ENCODE assay signal across 7 mouse cellular contexts in genomic region chr11:87109519-87110171, GRCm38 (mm10). TPM values are rescaled to one million over a fixed set of nuclear protein-coding genes. Genes with fewer than 3 reads are reported as not detected.
DNase-seq lines count a peak whose midpoint lies in the region; ATAC-seq and TF ChIP-seq lines count a peak whose summit lies in the region.

No protein-coding gene starts in this region.

- peak; percentile 10 for DNase-seq in right cerebral cortex, adult 18-20 months
- no peak for DNase-seq in right cerebral cortex, postnatal 36 days (ENCODE audit: low spot score in 2 of 2)
- no peak for DNase-seq in forebrain, postnatal 0 days
- peak; percentile 77 for DNase-seq in limb, embryonic 10.5 days (ENCODE audit: low spot score)
- DNase-seq in thymus, postnatal 4 days: peak; percentile 61

- peak overlapping the region; percentile 70 for H3K4me3 ChIP-seq in bone marrow macrophage, adult 2 months (ENCODE audit: insufficient read depth, low read length)
- peak overlapping the region; percentile 70 for H3K4me3 ChIP-seq in forebrain, postnatal 0 days (ENCODE audit: low read depth, low read length)
- peak overlapping the region; percentile 98 for H3K4me3 ChIP-seq in limb, embryonic 10.5 days
- peak overlapping the region; percentile 63 for H3K4me3 ChIP-seq in midbrain, embryonic 15.5 days

- peak overlapping the region; percentile 81 for H3K9ac ChIP-seq in forebrain, postnatal 0 days
- H3K9ac ChIP-seq in midbrain, embryonic 15.5 days: peak overlapping the region; percentile 76

- peaks cover 2% of the 10 kb centered on the region for H3K4me1 ChIP-seq in bone marrow macrophage, adult 2 months (ENCODE audit: control insufficient read depth, insufficient read depth, low read length)
- H3K4me1 ChIP-seq in forebrain, postnatal 0 days (ENCODE audit: insufficient read depth): 0 out of 2 replicates have a peak, but pooled peaks cover 4% of the 10 kb centered on the region
- H3K4me1 ChIP-seq in limb, embryonic 10.5 days: peaks cover 17% of the 10 kb centered on the region
- peaks cover 20% of the 10 kb centered on the region for H3K4me1 ChIP-seq in midbrain, embryonic 15.5 days

- ATAC-seq in forebrain, postnatal 0 days: no peak
- ATAC-seq in midbrain, embryonic 15.5 days (replicated peaks): no peak

- no peaks in the 10 kb centered on the region for H3K9me3 ChIP-seq in forebrain, postnatal 0 days (ENCODE audit: low read length)
- no peaks in the 10 kb centered on the region for H3K9me3 ChIP-seq in limb, embryonic 10.5 days (replicated peaks)
- no peaks in the 10 kb centered on the region for H3K9me3 ChIP-seq in midbrain, embryonic 15.5 days

- no peaks in the 10 kb centered on the region for H3K27me3 ChIP-seq in forebrain, postnatal 0 days (ENCODE audit: insufficient read depth, low read length)
- no peaks in the 10 kb centered on the region for H3K27me3 ChIP-seq in limb, embryonic 10.5 days (ENCODE audit: low read depth, poor library complexity, severe bottlenecking)
- no peaks in the 10 kb centered on the region for H3K27me3 ChIP-seq in midbrain, embryonic 15.5 days (replicated peaks)

- WGBS in forebrain, postnatal 0 days: under 1% methylated on average over 42 of the region's 42 CpGs
- under 1% methylated on average over 42 of the region's 42 CpGs for WGBS in limb, embryonic 10.5 days
- under 1% methylated on average over 41 of the region's 42 CpGs for WGBS in midbrain, embryonic 15.5 days

- H3K36me3 ChIP-seq in forebrain, postnatal 0 days (ENCODE audit: insufficient read depth): 0 out of 2 replicates have a peak, but pooled peaks cover under 1% of the 10 kb centered on the region
- H3K36me3 ChIP-seq in limb, embryonic 10.5 days: peaks cover 53% of the 10 kb centered on the region
- 0 out of 2 replicates have a peak, but pooled peaks cover 3% of the 10 kb centered on the region for H3K36me3 ChIP-seq in midbrain, embryonic 15.5 days (replicated peaks)

- TF ChIP-seq POLR2A in bone marrow macrophage, adult 2 months (IDR thresholded peaks at IDR 0.05; ENCODE audit: borderline replicate concordance, low read depth, low read length): no peak

- peak overlapping the region; percentile 66 for H3K4me2 ChIP-seq in forebrain, postnatal 0 days (ENCODE audit: low read depth)
- peak overlapping the region; percentile 75 for H3K4me2 ChIP-seq in midbrain, embryonic 15.5 days

- TF ChIP-seq CTCF in bone marrow macrophage, adult 2 months (IDR thresholded peaks at IDR 0.05; ENCODE audit: low read depth, low read length): no peak
- no peak for TF ChIP-seq CTCF in forebrain, postnatal 0 days (IDR thresholded peaks at IDR 0.05; ENCODE audit: low read depth)

- peak overlapping the region; percentile 69 for H3K27ac ChIP-seq in bone marrow macrophage, adult 2 months (ENCODE audit: insufficient read depth, low read depth, low read length)
- peak overlapping the region; percentile 93 for H3K27ac ChIP-seq in forebrain, postnatal 0 days (ENCODE audit: low read depth, low read length)
- peak overlapping the region; percentile 100 for H3K27ac ChIP-seq in limb, embryonic 10.5 days
- peak overlapping the region; percentile 95 for H3K27ac ChIP-seq in midbrain, embryonic 15.5 days

RNA-seq across cellular contexts. Expression of gene Ska2, which starts 0.6 kb away (rescaled TPM):
- polyA plus RNA-seq in bone marrow macrophage, adult 2 months (2012; ENCODE audit: insufficient read depth, insufficient read length, missing spikeins): 26.7 and 30.5 TPM in 2 replicates
- 32.2 and 41.5 TPM in 2 replicates for total RNA-seq in forebrain, postnatal 0 days (2014; rRNA removed)
- 29.2 and 31.1 TPM in 2 replicates for polyA plus RNA-seq in forebrain, postnatal 0 days (2015; fragmentation: Nextera tagmentation; extraction: Ambion mirVana)
- 90.1 and 113 TPM in 2 replicates for polyA plus RNA-seq in limb, embryonic 10.5 days (2016; fragmentation: Nextera tagmentation; extraction: Ambion mirVana)
- 44.4 and 46.7 TPM in 2 replicates for polyA plus RNA-seq in midbrain, embryonic 15.5 days (2015; fragmentation: Nextera tagmentation; extraction: Ambion mirVana)

RNA-seq across cellular contexts. Expression of gene Prr11, which starts 1.1 kb away (rescaled TPM):
- polyA plus RNA-seq in bone marrow macrophage, adult 2 months (2012; ENCODE audit: insufficient read depth, insufficient read length, missing spikeins): 16.4 and 20.0 TPM in 2 replicates
- 0.77 and 2.1 TPM in 2 replicates for total RNA-seq in forebrain, postnatal 0 days (2014; rRNA removed)
- polyA plus RNA-seq in forebrain, postnatal 0 days (2015; fragmentation: Nextera tagmentation; extraction: Ambion mirVana): 0.90 and 1.1 TPM in 2 replicates
- polyA plus RNA-seq in limb, embryonic 10.5 days (2016; fragmentation: Nextera tagmentation; extraction: Ambion mirVana): 14.7 and 15.7 TPM in 2 replicates
- polyA plus RNA-seq in midbrain, embryonic 15.5 days (2015; fragmentation: Nextera tagmentation; extraction: Ambion mirVana): 1.9 and 2.0 TPM in 2 replicates

RNA-seq across cellular contexts. Expression of gene Trim37, which starts 17.2 kb away (rescaled TPM):
- 10.5 TPM in 2 replicates for polyA plus RNA-seq in bone marrow macrophage, adult 2 months (2012; ENCODE audit: insufficient read depth, insufficient read length, missing spikeins)
- total RNA-seq in forebrain, postnatal 0 days (2014; rRNA removed): 134 and 139 TPM in 2 replicates
- polyA plus RNA-seq in forebrain, postnatal 0 days (2015; fragmentation: Nextera tagmentation; extraction: Ambion mirVana): 47.4 and 68.7 TPM in 2 replicates
- polyA plus RNA-seq in limb, embryonic 10.5 days (2016; fragmentation: Nextera tagmentation; extraction: Ambion mirVana): 42.7 and 46.5 TPM in 2 replicates
- 81.2 and 86.9 TPM in 2 replicates for polyA plus RNA-seq in midbrain, embryonic 15.5 days (2015; fragmentation: Nextera tagmentation; extraction: Ambion mirVana)

RNA-seq across cellular contexts. Expression of gene Smg8, which starts 23.1 kb away (rescaled TPM):
- 11.2 and 12.9 TPM in 2 replicates for polyA plus RNA-seq in bone marrow macrophage, adult 2 months (2012; ENCODE audit: insufficient read depth, insufficient read length, missing spikeins)
- 25.7 and 30.2 TPM in 2 replicates for total RNA-seq in forebrain, postnatal 0 days (2014; rRNA removed)
- 16.2 and 17.1 TPM in 2 replicates for polyA plus RNA-seq in forebrain, postnatal 0 days (2015; fragmentation: Nextera tagmentation; extraction: Ambion mirVana)
- polyA plus RNA-seq in limb, embryonic 10.5 days (2016; fragmentation: Nextera tagmentation; extraction: Ambion mirVana): 28.0 and 31.8 TPM in 2 replicates
- polyA plus RNA-seq in midbrain, embryonic 15.5 days (2015; fragmentation: Nextera tagmentation; extraction: Ambion mirVana): 22.2 and 22.7 TPM in 2 replicates

RNA-seq across cellular contexts. Expression of gene Gdpd1, which starts 35.8 kb away (rescaled TPM):
- polyA plus RNA-seq in bone marrow macrophage, adult 2 months (2012; ENCODE audit: insufficient read depth, insufficient read length, missing spikeins): 41.1 and 43.1 TPM in 2 replicates
- total RNA-seq in forebrain, postnatal 0 days (2014; rRNA removed): 73.7 and 85.2 TPM in 2 replicates
- polyA plus RNA-seq in forebrain, postnatal 0 days (2015; fragmentation: Nextera tagmentation; extraction: Ambion mirVana): 182 and 186 TPM in 2 replicates
- polyA plus RNA-seq in limb, embryonic 10.5 days (2016; fragmentation: Nextera tagmentation; extraction: Ambion mirVana): 16.6 and 25.9 TPM in 2 replicates
- polyA plus RNA-seq in midbrain, embryonic 15.5 days (2015; fragmentation: Nextera tagmentation; extraction: Ambion mirVana): 168 and 172 TPM in 2 replicates

Comparison
In these comparisons a context has a peak if more than half of its experiments do, and no peak if none do; other contexts are left out.
1. DNase-seq: peak in right cerebral cortex, adult 18-20 months (single experiment), limb, embryonic 10.5 days (single experiment) and thymus, postnatal 4 days (single experiment); none in right cerebral cortex, postnatal 36 days (0 of 2) and forebrain, postnatal 0 days (single experiment).
2. Peak in every context shown above with its lines, with median percentiles within 50 percentile points of each other: H3K27ac ChIP-seq and H3K4me3 ChIP-seq.